Mouse (Mus musculus): Measurements from ENCODE around the gene Oxct2b.
"Not testable (repeated sequence)": the region's sequence is repeated elsewhere in the genome, so short reads cannot be mapped to it uniquely, and the experiment has no call there.

Oxct2b gene

DNA sequence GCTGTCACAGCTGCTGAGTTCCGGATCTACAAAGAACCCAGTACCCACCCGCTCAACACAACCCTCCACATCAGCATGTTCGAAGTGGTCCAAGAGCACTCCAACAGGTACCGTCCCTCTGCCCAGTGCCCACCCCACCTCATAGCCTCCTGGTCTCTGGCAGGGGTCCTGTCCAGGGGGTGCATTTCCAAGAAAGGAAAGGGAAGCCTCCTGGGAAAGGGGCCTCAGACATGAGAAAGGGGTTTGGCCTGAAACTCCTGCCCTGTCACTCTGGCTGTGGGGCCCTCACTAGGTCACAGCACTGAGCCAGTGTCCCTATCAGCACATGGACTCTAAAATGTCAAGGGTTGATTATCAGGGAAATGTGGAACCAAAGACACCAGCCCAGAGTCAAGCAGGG, 1.4 kb upstream of the Oxct2b start:
- DNase-seq (ENCODE audit: low read depth), result not testable (repeated sequence)

DNA sequence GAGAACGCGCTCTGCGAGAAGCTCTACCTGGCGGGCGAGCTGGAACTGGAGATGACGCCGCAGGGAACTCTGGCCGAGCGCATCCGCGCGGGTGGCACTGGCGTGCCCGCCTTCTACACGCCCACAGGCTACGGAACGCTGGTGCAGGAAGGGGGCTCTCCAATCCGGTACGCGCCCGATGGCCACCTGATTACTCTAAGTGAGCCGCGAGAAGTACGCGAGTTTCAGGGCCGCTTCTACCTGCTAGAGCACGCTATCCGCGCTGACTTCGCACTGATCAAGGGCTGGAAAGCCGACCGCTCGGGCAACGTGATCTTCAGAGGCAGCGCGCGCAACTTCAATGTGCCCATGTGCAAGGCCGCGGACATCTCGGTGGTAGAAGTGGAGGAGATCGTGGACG, 574 bp downstream of the Oxct2b start:
- not testable (repeated sequence) for DNase-seq (ENCODE audit: low read depth)

DNA sequence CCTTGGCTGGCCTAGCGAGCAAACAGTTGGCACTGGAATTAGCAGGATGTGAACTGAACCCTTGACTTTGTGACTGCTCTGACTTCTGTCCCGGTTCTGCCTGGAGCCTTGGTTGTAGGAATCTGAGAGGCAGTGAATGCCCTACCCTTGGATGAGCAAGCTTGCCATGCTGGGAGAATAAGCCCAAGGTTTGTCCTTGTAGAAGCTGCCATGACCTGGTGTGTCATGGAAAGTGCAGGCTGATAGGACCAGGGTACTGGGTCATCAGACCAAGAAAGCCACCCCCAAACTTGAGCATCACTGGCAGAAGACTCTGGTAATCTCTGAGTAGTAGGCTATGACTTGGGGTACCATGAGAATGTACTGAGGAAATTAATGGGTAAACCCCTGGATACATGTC, 5.2 kb downstream of the Oxct2b start:
- no peak for DNase-seq (ENCODE audit: low read depth)

DNA sequence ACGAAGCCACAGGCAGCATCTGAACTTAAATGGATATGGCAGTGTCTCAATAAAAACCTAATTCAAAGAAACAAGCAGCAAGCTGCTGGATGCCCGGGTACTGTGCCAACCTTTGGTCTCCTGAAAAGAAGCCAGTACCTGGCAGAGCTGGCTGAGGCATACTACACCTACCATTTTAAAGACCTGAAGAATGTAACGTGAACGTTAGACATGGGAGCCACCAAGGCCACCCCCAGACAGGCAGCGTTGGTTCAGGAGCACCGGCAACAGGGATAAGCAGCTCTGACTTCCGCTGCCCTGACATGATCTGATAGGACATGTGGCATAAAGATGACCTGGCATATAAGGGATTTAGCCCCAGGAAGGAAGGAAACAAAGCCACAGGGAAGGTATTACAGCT, 10.6 kb downstream of the Oxct2b start:
- DNase-seq (ENCODE audit: low read depth), result no peak

DNA sequence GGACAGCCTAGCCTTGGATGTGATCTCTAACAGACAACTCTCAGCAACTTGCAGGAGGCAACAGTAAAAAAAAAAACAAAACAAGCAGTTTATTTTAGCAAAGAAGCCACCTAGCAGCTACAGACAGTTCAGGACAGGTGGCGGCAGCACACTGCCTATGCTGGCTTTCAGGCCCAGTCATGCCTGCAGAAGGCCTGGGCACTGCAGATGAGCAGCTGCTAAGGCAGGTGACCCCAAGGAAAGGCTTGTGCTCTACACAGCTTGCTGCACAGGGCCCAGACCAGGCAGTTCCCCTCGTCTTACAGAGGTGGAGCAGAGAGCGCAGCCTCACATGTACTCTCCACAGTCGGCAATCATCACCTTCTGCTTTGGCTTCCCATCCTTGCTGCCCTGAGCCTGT, 11.0 kb downstream of the Oxct2b start:
- DNase-seq (ENCODE audit: low read depth), result no peak

DNA sequence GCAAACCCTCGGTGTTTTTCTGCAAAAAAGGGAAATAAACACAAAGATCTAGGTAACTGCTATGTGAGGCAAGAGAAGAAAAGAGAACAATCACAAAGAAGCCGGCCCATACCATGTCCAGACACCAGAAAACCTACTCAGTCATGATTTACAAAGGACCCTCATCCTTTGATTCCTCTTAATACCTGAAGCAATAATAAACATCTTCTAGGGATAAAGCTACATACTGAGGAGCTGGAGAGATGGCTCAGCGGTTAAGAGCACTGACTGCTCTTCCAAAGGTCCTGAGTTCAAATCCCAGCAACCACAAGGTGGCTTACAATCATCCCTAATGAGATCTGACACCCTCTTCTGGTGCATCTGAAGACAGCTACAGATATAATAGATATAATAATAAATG, 21.5 kb downstream of the Oxct2b start:
- DNase-seq (ENCODE audit: low read depth), result no peak

DNA sequence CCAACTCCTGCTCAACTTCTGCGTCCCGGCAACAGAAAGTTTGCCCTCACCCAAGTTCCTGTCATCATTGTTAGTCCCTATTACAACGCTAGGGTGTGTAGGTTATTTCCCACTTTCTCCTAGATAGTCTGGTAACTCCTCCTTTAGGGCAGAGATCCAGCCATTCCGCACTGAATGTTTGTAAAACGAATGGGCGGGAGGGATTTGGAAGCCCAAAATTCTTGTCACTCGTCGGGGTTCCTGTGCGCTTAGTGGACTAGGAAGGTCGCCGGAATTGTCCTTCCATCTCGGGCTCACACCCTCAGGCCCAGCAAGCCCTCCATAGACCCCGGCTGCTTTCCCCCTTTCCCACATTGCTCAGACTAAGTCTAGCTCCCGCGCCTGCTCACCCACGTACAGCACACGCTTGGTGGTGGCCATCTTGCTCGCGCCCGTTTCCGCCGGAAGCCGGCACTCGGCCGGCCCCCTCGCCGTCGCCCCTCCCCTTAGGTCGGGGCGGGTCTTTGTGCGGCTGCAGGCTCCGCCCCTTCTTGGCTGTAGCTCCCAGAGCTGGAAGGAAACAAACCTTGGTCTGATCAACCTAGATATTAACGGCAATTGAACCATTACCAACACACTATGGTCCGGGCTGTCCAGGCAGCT, 23.6 kb downstream of the Oxct2b start, which contains the start of gene Ppie:
TSS of gene Ppie (minus strand) at position 439 of the 642 bp plus-strand sequence.
- DNase-seq (ENCODE audit: low read depth), result peak; percentile 93

DNA sequence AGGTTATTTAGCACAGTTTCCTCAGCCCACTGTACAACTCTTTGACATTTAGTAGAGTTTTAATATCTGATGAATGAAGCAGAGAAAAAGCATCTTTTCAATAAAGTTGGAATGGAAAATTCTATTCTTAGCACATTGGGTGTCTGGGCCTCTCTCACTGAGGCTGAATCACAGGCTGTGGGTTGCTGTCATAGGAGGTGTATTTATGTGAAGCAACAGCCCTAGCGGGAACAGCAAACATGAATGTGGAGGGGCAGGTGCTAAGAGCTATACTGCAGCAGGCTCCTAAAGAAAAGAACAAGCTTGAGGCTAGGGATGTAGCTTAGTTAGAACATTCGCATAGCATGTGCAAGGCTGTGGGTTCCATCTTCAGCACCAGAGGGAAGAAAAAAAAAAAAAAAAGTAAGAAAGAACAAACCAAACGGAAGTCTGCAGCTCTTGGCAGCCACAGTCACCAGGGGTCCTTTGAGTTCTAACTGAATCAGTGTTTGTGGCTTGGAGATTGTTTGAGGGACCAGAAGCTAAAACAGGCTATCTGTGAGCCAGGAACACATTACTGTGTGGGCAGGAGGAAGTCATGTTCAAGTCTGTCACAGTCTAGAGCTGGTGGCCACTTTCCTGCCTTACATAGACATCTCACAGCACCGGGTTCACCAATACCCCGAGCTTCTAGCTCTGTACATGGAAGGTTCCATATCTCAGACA, 31.5 kb downstream of the Oxct2b start:
- DNase-seq (ENCODE audit: low read depth), result no peak

DNA sequence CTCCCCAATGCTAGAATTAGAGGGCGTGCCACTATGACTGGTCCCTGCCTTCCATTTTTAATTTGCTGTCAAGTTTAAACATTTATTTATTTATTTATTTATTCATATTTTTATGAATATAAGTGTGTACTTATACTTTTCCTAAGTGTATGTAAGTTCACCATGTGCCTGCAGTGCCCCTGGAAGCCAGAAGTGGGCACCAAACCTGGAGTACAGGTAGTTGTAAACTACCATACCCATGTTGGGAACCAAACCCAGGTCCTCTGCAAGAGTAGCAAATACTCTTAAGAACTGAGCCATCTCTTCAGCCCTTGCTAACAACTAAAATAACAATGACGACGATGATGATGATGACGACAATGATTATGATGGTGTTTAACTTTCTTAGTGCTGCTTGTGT, 35.9 kb downstream of the Oxct2b start:
- no peak for DNase-seq (ENCODE audit: low read depth)

DNA sequence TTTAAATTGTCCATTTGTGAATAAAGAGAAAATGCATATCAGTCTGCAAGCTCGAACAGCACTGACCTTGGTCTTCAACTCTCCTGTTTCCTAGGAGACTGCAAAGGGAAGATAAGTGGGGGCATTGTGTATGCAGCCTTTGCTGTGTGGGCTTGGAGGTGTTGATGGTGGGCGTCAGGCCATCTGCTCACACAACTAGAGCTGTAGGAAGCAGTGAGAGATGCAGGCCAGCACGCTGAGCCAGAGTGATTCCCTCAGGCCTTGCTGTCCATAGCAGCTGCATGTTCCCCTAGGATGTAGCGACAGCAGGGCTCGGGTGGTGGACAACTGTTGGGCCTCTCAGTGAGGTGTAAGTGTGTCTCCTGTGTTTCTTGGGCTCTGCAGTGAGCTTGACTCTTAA, 36.9 kb downstream of the Oxct2b start:
- DNase-seq (ENCODE audit: low read depth), result no peak

DNA sequence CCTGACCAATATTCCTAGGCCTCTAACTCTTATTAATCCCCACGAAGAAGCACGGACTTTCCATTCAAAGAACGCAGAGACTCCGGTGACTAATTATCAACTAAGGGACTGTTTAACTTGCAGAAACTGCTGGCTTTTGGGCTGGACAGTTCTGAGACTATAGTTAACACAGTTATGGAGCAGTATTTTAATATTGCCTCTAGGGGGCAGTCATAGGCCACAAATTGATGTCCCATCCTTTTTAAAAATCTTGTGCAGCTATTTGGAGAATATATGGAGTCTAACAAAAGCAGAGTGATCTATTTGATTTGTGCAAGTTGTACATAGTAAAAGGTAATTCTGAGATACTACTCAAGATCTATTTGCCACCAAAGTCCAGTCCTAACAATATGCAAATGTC, 38.9 kb downstream of the Oxct2b start:
- DNase-seq (ENCODE audit: low read depth), result peak; percentile 33

DNA sequence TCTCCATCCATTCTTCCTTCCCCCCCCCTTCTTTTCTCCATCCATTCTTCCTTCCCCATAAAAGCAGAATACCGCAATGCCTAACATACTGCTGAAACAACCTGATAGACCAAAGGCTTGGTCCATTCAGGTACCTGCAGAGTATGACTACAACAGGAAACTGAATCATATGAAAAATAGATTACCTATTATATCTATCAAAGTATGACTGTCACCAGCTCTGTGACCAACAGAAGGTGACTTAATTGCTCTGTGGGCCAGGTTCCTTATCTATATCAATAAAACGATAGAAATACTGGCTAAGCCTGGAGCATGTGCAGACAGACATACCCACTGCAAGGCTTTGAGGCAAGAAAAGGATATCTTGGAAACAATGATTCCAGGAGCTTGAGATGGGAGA, 39.4 kb downstream of the Oxct2b start:
- DNase-seq (ENCODE audit: low read depth), result no peak

DNA sequence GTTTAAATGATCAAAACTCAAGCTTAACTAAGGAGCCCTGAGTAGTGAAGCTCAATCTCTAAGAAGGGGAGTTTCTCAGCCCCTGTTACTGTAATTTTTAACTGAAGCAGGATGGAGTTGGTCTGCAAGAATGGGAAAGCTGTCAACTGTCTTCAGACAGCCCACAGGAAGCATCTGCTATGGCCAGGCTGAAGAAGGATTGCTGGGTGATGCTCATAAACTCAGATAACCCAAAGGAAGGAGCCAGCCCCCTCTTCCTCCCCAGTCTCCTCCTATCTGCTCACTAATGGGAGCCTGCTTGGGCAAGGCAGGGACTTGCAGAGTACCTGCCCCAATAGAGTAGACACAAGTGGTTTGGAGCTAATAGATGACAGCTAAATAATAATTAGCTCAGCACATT, 39.8 kb downstream of the Oxct2b start:
- no peak for DNase-seq (ENCODE audit: low read depth)

DNA sequence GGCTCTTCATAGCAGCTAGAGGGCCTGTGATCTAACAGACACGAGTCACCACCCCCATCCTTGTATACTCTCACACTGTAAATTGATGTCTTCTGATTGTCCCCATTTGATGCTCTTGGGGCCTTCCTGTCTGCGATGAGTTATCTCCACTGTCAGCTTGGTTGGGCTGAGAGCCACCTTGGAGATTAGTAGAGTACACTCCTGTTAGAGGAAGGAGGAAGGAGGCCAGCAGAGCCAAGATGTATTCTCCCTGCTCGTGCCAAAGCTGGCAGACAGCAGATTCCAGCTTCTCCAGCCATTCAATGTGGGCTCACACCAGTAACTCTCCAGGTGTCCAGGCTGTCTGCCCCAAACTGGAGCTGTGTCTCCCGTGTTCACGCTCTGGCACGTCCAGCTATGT, 44.5 kb downstream of the Oxct2b start:
- DNase-seq (ENCODE audit: low read depth), result no peak

DNA sequence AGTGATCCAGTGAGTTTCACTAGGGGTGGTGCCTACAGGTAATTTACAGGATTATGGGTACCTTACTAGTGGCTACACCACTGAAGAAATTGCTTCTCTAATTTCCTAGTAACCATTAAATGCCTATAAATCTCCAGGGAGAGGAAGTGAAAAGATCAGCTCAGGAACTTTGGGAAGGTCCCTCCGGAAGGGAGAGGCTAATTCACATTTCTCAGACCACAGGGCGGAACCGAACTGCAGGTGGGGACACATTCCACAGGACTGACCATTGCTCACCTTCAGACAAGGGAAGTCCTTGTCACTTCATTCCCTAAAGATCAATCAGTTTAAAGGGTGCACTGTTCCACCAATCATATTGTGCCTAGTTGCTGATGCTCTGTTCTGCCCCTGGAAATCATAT, 45.2 kb downstream of the Oxct2b start:
- not testable (repeated sequence) for DNase-seq (ENCODE audit: low read depth)

DNA sequence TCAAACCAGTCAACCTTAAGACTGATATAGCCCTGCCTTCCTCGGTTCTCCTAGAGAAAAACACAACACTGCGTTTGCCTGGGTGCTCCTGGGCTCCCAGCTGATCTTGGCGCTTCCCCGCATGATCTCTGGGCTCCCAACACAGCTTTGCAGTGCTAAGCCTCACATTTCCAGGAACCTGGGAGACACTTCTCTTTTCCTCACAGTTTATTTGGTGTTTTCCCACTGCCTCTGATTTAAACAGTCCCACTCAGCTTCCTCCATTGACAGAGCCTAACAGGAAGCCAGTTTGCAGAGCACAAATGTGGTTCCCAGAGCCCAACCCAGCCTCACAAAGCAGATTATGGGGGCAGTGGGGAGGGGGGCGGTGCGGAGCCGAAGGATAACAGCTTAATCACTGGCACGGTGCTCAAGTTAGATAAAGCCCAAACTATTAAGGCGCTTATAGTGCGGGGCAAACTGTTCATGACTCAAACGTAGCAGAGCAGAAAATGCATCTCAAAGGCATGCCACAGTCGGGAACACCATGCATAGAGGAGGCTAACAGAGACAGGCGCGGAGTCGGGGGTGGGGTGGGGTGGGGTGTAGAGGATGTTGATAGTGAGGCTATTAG, 46.3 kb downstream of the Oxct2b start:
- no peak for DNase-seq (ENCODE audit: low read depth)

DNA sequence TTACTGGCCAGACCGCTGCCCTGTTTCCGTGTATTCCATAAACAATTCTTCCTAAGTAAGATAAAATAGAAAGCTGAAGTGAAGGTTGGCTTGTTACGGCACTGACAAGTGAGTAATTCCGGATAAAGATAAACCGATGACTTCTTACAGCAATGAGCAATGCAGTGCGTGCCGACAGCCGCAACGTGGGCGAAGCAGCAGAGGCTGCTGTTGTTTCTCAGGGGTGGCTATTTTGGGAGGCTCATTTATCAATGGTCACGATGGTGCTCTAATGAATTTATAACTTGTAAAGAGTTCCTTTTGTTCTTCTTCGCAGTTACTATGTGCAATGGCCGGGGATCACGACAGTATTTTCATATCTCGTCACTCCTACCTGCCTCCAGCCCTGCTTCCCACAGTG, 48.1 kb downstream of the Oxct2b start:
- DNase-seq (ENCODE audit: low read depth), result no peak
